Mouse (Mus musculus): ENCODE data around the gene Nup205.

DNA sequence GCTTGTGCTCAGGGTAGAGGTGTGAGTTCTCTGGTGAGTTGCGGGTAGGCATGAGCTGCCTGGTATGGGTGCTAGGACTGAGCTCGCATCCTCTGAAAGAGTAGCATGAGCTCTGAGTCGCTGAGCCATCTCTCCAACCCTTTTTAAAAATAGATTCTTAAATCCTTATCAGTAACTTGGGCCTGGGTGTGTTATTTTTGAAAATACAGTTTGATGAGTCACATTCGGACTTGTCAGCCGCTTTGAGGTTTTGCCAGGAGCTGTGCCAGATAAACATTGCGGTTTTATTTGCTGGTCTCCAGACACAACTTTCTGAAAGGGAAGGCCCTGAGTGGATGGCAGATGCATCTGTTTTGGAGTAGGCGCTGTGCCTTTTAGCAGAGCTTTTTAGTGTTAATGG, 79.5 kb downstream of the Nup205 start:
- TF ChIP-seq POLR2A (IDR thresholded peaks at IDR 0.05; ENCODE audit: insufficient read length, low read depth) (no peak), E2F4 (IDR thresholded peaks at IDR 0.05; ENCODE audit: insufficient read depth) (no peak), MAX (IDR thresholded peaks at IDR 0.05; ENCODE audit: low read depth) (no peak), MYOD1 (IDR thresholded peaks at IDR 0.05; ENCODE audit: control insufficient read depth in 1 of 3, insufficient read length in 2 of 3, low read depth in 2 of 3) (peak in 1 of 3 experiments; percentile 29), POLR2AphosphoS2 (IDR thresholded peaks at IDR 0.05; ENCODE audit: insufficient read length, low read depth) (no peak), MYOG (IDR thresholded peaks at IDR 0.05; ENCODE audit: control insufficient read depth in 1 of 3, insufficient read depth in 1 of 3, insufficient read length in 2 of 3, low read depth in 2 of 3) (peak in 1 of 3 experiments; percentile 5), USF1 (IDR thresholded peaks at IDR 0.05; ENCODE audit: low read depth) (no peak), REST (IDR thresholded peaks at IDR 0.05; ENCODE audit: insufficient read depth, insufficient read length) (no peak)
